Mouse (Mus musculus) cortical plate, adult 2 months (tissue): Measurements from ENCODE around the gene Myl7.
A peak's percentile ranks its signal among the peaks of the same experiment; 100 is the strongest.

ENCODE experiments used
- CTCF ChIP-seq: fragments of 200-500 bp; IDR thresholded peaks from 2 replicates; pipeline ENCODE4 v1.5.1; 2011; ENCODE audit warnings: mild to moderate bottlenecking, control low read depth, low read length; ENCODE audit not compliant: insufficient read depth; ENCODE audit errors: extremely low read depth
- POLR2A ChIP-seq: fragments of 200-500 bp; IDR thresholded peaks from 2 replicates; pipeline ENCODE4 v1.6.1; 2011; ENCODE audit warnings: mild to moderate bottlenecking, low read length, control low read depth; ENCODE audit not compliant: insufficient read depth; ENCODE audit errors: extremely low read depth

DNA sequence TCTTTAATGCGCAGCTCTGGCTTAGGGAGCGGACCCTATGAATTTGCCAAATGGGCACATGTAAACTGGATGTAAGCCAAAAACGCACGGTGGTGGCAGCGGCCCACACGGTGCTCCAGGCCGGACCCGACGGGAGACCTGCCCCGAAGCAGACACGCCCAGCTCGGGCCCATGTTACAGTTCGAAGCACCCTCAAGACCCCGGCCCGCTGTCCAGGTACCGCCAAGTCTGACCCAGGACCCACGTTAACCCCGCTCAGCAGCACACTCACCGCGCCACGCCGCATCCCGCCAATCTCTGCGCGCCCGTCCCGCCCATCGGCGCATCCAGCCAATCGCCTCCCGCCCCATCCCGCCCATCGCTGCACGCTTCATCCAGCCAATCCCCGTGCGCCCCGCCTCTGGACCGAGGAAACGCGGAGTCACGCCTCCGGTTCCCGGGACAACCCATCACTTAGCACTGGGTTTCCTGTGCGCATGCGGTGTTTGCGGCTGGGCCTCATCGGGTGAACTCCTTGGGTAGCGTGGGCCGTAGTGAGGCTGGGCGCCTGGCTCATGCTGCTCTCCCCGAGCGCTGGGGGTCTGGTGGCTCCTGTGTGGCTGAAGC lies 20.6 kb downstream of the Myl7 start, which contains the start of gene Pold2:
- TF ChIP-seq CTCF: no peak
- TF ChIP-seq POLR2A: peak; percentile 82
